Mouse (Mus musculus): ENCODE results near the gene Dtnbp1.

DNA sequence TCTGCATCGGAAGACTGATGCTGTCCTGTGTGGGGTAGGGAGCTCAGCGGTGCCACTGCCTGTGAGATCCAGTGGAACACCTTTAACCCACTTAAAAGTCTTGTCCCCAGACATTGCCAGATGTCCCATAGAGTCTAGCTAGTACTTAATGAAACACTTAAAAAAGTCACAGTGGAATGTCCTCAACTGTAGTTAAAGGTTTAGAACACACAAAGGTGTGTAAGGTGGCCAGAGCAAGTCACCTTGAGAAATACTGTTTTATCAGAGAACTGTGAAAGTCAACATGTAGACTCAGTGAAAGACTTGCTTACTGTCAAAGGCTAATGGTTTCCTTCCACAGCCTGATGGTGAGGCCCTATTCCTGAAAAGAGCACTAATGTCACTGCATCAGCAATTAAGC lies 76.8 kb downstream of the Dtnbp1 start:
- TF ChIP-seq CTCF (IDR thresholded peaks at IDR 0.05; ENCODE audit: insufficient read depth, low read depth, low read length) (no peak), POLR2A (IDR thresholded peaks at IDR 0.05; ENCODE audit: insufficient read depth, low read depth, low read length) (no peak)

Data from olfactory bulb, adult 2 months (tissue).